Mouse (Mus musculus) lung, postnatal 0 days (tissue): ENCODE measurements around the gene Arhgef9.

Source experiments
- CTCF ChIP-seq: IDR thresholded peaks from 2 replicates; pipeline ENCODE4 v1.5.1; 2016; ENCODE audit warnings: antibody characterized with exemption, mild to moderate bottlenecking
- EP300 ChIP-seq: IDR thresholded peaks from 2 replicates; pipeline ENCODE4 v1.6.1; 2016; ENCODE audit warnings: antibody characterized with exemption, mild to moderate bottlenecking, control low read depth

- no peak for TF ChIP-seq CTCF
- no peak for TF ChIP-seq EP300
These were observed 73.2 kb downstream of the Arhgef9 start for GRCm38 (mm10) chrX:95123462-95123861.
